Mouse (Mus musculus) brain, embryonic 14.5 days (tissue): ENCODE data around the gene Plin4.

Experiments used
- CTCF ChIP-seq: fragments of 200-500 bp; IDR thresholded peaks from 2 replicates; pipeline ENCODE4 v1.5.1; 2012; ENCODE audit warnings: inconsistent platforms, mild to moderate bottlenecking, moderate library complexity, borderline replicate concordance; ENCODE audit not compliant: insufficient read depth, insufficient read length; ENCODE audit errors: extremely low read depth
- POLR2A ChIP-seq: fragments of 200-500 bp; IDR thresholded peaks from 2 replicates; pipeline ENCODE4 v1.6.1; 2012; ENCODE audit warnings: mild to moderate bottlenecking, inconsistent platforms, borderline replicate concordance; ENCODE audit not compliant: poor library complexity, insufficient read depth, insufficient read length, severe bottlenecking; ENCODE audit errors: extremely low read depth

DNA sequence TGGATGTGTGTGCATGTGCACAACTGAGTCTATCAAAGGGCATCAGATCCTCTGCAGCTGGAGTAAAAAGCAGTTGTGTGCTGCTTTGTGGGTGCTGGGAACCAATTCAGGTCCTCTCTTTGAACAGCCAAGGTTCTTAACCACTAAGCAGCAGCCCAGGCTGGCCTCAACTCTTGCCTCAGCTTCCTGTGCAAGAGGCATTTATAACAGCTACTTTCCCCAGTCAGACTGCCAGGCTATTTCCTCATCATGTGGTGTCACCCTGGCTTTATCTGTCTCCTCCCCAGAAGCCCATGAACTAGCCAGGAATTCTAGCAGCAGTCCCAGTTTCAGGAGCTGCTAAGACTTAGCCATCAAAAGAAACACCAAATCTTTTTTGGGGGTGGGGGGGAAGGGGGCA is 43.2 kb downstream of the Plin4 start:
- TF ChIP-seq CTCF, result no peak
- no peak for TF ChIP-seq POLR2A
